Mouse (Mus musculus) liver, postnatal 0 days (tissue): ENCODE measurements around the gene Rffl.

Experiments used
- CTCF ChIP-seq: sonication (generic); IDR thresholded peaks from 2 replicates; pipeline ENCODE4 v1.5.1; 2016; ENCODE audit warnings: antibody characterized with exemption, low read depth
- EP300 ChIP-seq: IDR thresholded peaks from 2 replicates; pipeline ENCODE4 v1.6.1; 2016; ENCODE audit warnings: antibody characterized with exemption, low read depth, mild to moderate bottlenecking

- TF ChIP-seq CTCF (no peak), EP300 (no peak)
Observed at GRCm38 (mm10) chr11:82888491-82888946, 17.5 kb upstream of the Rffl start.
